Mouse (Mus musculus) limb, embryonic 12.5 days (tissue): ENCODE measurements around the gene Ak1. TPM values are rescaled to one million over a fixed set of nuclear protein-coding genes. Genes with fewer than 3 reads are reported as not detected.
A peak's percentile ranks its signal among the peaks of the same experiment; 100 is the strongest.

Source experiments
- ATAC-seq: fragments of 200-750 bp; cut with Nextera tagmentation; 2 replicates; pipeline ENCODE4 v1.8.0; 2017; ENCODE audit warnings: low read depth, moderate TSS enrichment; ENCODE audit not compliant: insufficient number of reproducible peaks, insufficient read depth, low FRiP score, low TSS enrichment
- H3K27ac ChIP-seq: fragments of 300-500 bp; sonication (generic); 2 replicates; pipeline ENCODE4 v1.5.1; 2016; ENCODE audit warnings: mild to moderate bottlenecking, moderate library complexity
- H3K27me3 ChIP-seq: fragments of 300-500 bp; sonication (generic); 2 replicates; pipeline ENCODE4 v1.6.1; 2016; ENCODE audit warnings: mild to moderate bottlenecking, moderate library complexity
- H3K36me3 ChIP-seq: fragments of 300-500 bp; sonication (generic); 2 replicates; pipeline ENCODE4 v1.6.1; 2016; ENCODE audit warnings: mild to moderate bottlenecking, moderate library complexity
- H3K4me1 ChIP-seq: fragments of 300-500 bp; sonication (generic); replicated peaks from 2 replicates; pipeline ENCODE4 v1.6.1; 2016
- H3K4me2 ChIP-seq: fragments of 300-500 bp; sonication (generic); 2 replicates; pipeline ENCODE4 v1.6.1; 2016; ENCODE audit warnings: mild to moderate bottlenecking, moderate library complexity
- H3K4me3 ChIP-seq: fragments of 300-500 bp; sonication (generic); replicated peaks from 2 replicates; pipeline ENCODE4 v1.5.1; 2016; ENCODE audit warnings: mild to moderate bottlenecking
- H3K9ac ChIP-seq: fragments of 300-500 bp; sonication (generic); replicated peaks from 2 replicates; pipeline ENCODE4 v1.6.1; 2016; ENCODE audit warnings: mild to moderate bottlenecking, moderate library complexity
- H3K9me3 ChIP-seq: fragments of 300-500 bp; sonication (generic); 2 replicates; pipeline ENCODE4 v1.6.1; 2016; ENCODE audit warnings: mild to moderate bottlenecking, moderate library complexity
- WGBS: fragments of 180-500 bp; shearing (Covaris S2); methylation state at CpG from one replicate; pipeline ENCODE4 v1.1.7; 2016; 5-methylcytosine and 5-hydroxymethylcytosine counted together
- polyA plus RNA-seq: library from polyadenylated mRNA; unstranded; fragments of >200 nt; fragmentation: Nextera tagmentation; extraction: Ambion mirVana; gene quantifications from 2 replicates; pipeline ENCODE4 v1.2.1, GENCODE M21; 2016

Ak1 gene
- polyA plus RNA-seq, 1 experiment from 2014 or later: 34.3 TPM

- H3K9ac ChIP-seq: no peak overlapping the region
- no peak overlapping the region for H3K4me3 ChIP-seq
- no peaks in the 10 kb centered on the region for H3K27me3 ChIP-seq
- peak overlapping the region; percentile 69 for H3K27ac ChIP-seq
- ATAC-seq: peak; percentile 56; the same call in 1 of the 2 replicates
- peak overlapping the region; percentile 47; the same call in 1 of the 2 replicates for H3K4me2 ChIP-seq
- peaks cover 17% of the 10 kb centered on the region for H3K4me1 ChIP-seq
- 33% methylated on average over 8 of the region's 8 CpGs for WGBS
- peaks cover 18% of the 10 kb centered on the region for H3K36me3 ChIP-seq
- no peaks in the 10 kb centered on the region for H3K9me3 ChIP-seq
These were observed 20.0 kb upstream of the Ak1 start for GRCm38 (mm10) chr2:32601417-32602065.

- 1% methylated on average over 11 of the region's 11 CpGs for WGBS
- 0 out of 2 replicates have a peak overlapping the region, but pooled peaks have one; percentile 38 for H3K9ac ChIP-seq
These were observed 18.9 kb upstream of the Ak1 start for GRCm38 (mm10) chr2:32602600-32603054.

GRCm38 (mm10) chr2:32604631-32605030, 16.9 kb upstream of the Ak1 start:
- no peaks in the 10 kb centered on the region for H3K27me3 ChIP-seq
- WGBS: 40% methylated on average over 10 of the region's 10 CpGs
- H3K36me3 ChIP-seq: no peaks in the 10 kb centered on the region
- peaks cover 40% of the 10 kb centered on the region for H3K4me1 ChIP-seq
- no peak overlapping the region for H3K27ac ChIP-seq
- no peak overlapping the region for H3K4me2 ChIP-seq
- no peak overlapping the region for H3K9ac ChIP-seq
- no peak for ATAC-seq
- no peaks in the 10 kb centered on the region for H3K9me3 ChIP-seq
- no peak overlapping the region for H3K4me3 ChIP-seq

More at GRCm38 (mm10) chr2:32602600-32603054, 18.9 kb upstream of the Ak1 start:
- peak; percentile 57; the same call in 1 of the 2 replicates for ATAC-seq
- H3K36me3 ChIP-seq: peaks cover 7% of the 10 kb centered on the region
- H3K4me2 ChIP-seq: peak overlapping the region; percentile 47
- H3K9me3 ChIP-seq: no peaks in the 10 kb centered on the region
- peak overlapping the region; percentile 35 for H3K4me3 ChIP-seq
- peak overlapping the region; percentile 69 for H3K27ac ChIP-seq
- H3K27me3 ChIP-seq: no peaks in the 10 kb centered on the region
- peaks cover 21% of the 10 kb centered on the region for H3K4me1 ChIP-seq

GRCm38 (mm10) chr2:32606161-32607142, 15.1 kb upstream of the Ak1 start:
- Histone ChIP-seq H3K27ac (peak overlapping the region; percentile 80), H3K9me3 (no peaks in the 10 kb centered on the region), H3K4me3 (peak overlapping the region; percentile 81), H3K4me1 (peaks cover 52% of the 10 kb centered on the region), H3K36me3 (no peaks in the 10 kb centered on the region), H3K9ac (peak overlapping the region; percentile 87), H3K4me2 (peak overlapping the region; percentile 85), H3K27me3 (no peaks in the 10 kb centered on the region)
- 11% methylated on average over 55 of the region's 55 CpGs for WGBS
- 0 out of 2 replicates have a peak, but pooled peaks have one; percentile 18 for ATAC-seq

- H3K4me2 ChIP-seq: peak overlapping the region; percentile 85
- H3K27me3 ChIP-seq: no peaks in the 10 kb centered on the region
- peak overlapping the region; percentile 80 for H3K27ac ChIP-seq
- peak; percentile 68 for ATAC-seq
- H3K4me3 ChIP-seq: peak overlapping the region; percentile 81
- H3K36me3 ChIP-seq: peaks cover 4% of the 10 kb centered on the region
- H3K4me1 ChIP-seq: peaks cover 47% of the 10 kb centered on the region
- peak overlapping the region; percentile 87 for H3K9ac ChIP-seq
- H3K9me3 ChIP-seq: no peaks in the 10 kb centered on the region
- 4% methylated on average over 34 of the region's 34 CpGs for WGBS
These were observed 14.2 kb upstream of the Ak1 start for GRCm38 (mm10) chr2:32607262-32607947.

GRCm38 (mm10) chr2:32608141-32608777, 13.3 kb upstream of the Ak1 start:
- ATAC-seq: 0 out of 2 replicates have a peak, but pooled peaks have one; percentile 49
- Histone ChIP-seq H3K27me3 (no peaks in the 10 kb centered on the region), H3K9me3 (no peaks in the 10 kb centered on the region), H3K9ac (peak overlapping the region; percentile 27), H3K4me3 (peak overlapping the region; percentile 81), H3K36me3 (peaks cover 12% of the 10 kb centered on the region), H3K4me2 (peak overlapping the region; percentile 85), H3K4me1 (peaks cover 43% of the 10 kb centered on the region), H3K27ac (peak overlapping the region; percentile 67)
- WGBS: 4% methylated on average over 25 of the region's 25 CpGs

- H3K36me3 ChIP-seq: peaks cover 16% of the 10 kb centered on the region
- peak overlapping the region; percentile 67; the same call in 1 of the 2 replicates for H3K27ac ChIP-seq
- H3K9ac ChIP-seq: peak overlapping the region; percentile 27; the same call in 1 of the 2 replicates
- H3K4me1 ChIP-seq: peaks cover 43% of the 10 kb centered on the region
- no peaks in the 10 kb centered on the region for H3K27me3 ChIP-seq
- ATAC-seq: no peak
- 35% methylated on average over 18 of the region's 18 CpGs for WGBS
- peak overlapping the region; percentile 85 for H3K4me2 ChIP-seq
- no peaks in the 10 kb centered on the region for H3K9me3 ChIP-seq
- H3K4me3 ChIP-seq: peak overlapping the region; percentile 81
These were observed 12.7 kb upstream of the Ak1 start for GRCm38 (mm10) chr2:32608778-32609435.

GRCm38 (mm10) chr2:32610610-32611229, 10.8 kb upstream of the Ak1 start:
- H3K9ac ChIP-seq: 0 out of 2 replicates have a peak overlapping the region, but pooled peaks have one; percentile 8
- H3K27ac ChIP-seq: peak overlapping the region; percentile 43; the same call in 1 of the 2 replicates
- H3K36me3 ChIP-seq: peaks cover 32% of the 10 kb centered on the region

GRCm38 (mm10) chr2:32612274-32612673, 9.3 kb upstream of the Ak1 start:
- Histone ChIP-seq H3K27me3 (no peaks in the 10 kb centered on the region), H3K9me3 (no peaks in the 10 kb centered on the region), H3K36me3 (peaks cover 44% of the 10 kb centered on the region), H3K4me2 (no peak overlapping the region), H3K27ac (no peak overlapping the region), H3K9ac (no peak overlapping the region), H3K4me1 (peaks cover 43% of the 10 kb centered on the region), H3K4me3 (no peak overlapping the region)
- no peak for ATAC-seq
- WGBS: 70% methylated on average over 26 of the region's 26 CpGs

More at GRCm38 (mm10) chr2:32610610-32611229, 10.8 kb upstream of the Ak1 start:
- Histone ChIP-seq H3K27me3 (no peaks in the 10 kb centered on the region), H3K9me3 (no peaks in the 10 kb centered on the region), H3K4me3 (peak overlapping the region; percentile 34), H3K4me2 (peak overlapping the region; percentile 49), H3K4me1 (peaks cover 43% of the 10 kb centered on the region)
- no peak for ATAC-seq
- WGBS: 18% methylated on average over 23 of the region's 23 CpGs
